Mouse (Mus musculus): Measurements from ENCODE around the gene Swap70. TPM values are rescaled to one million over a fixed set of nuclear protein-coding genes. Genes with fewer than 3 reads are reported as not detected.
A peak's percentile ranks its signal among the peaks of the same experiment; 100 is the strongest.

Swap70 gene
- polyA plus RNA-seq, 1 experiment, result 9.7 TPM

DNA sequence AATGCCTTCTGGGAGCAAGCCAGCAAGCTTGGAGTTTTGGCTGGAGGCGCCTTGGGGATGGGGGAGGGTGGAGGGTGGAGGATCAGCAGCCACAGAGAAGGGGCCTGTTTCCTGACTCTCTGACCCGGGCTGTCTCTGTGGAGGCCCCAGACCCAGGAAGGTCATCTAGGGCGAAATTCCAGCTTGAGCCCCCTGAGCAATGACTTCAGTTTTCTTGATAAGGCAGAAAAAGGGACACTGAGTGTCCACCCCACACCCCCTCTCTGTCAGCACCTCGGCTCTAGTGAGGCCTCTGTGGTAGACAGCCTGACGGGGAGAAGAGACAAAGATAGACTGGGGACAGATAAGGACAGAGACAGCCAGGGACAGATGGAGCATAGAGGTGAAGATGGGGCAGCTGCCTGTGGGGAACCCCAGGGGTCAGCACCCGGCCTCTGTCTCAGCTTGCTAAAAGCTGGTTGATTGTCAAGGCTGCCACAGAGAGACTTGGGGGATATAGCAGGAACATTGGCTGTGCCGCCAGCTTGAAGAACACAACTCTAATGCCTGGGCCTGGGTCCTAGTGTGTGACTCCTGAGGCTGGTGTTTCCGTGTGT lies 66.1 kb downstream of the Swap70 start:
- H3K4me1 ChIP-seq (ENCODE audit: control insufficient read depth, insufficient read depth, insufficient read length, low read length), result peaks cover 10% of the 10 kb centered on the region
- no peak for TF ChIP-seq POLR2A (IDR thresholded peaks at IDR 0.05; ENCODE audit: low read depth, low read length)
- TF ChIP-seq CTCF (IDR thresholded peaks at IDR 0.05; ENCODE audit: extremely low read depth, insufficient read length, insufficient replicate concordance, low read depth, low read length), result no peak
- 79% methylated on average over 8 of the region's 8 CpGs for WGBS
- no peaks in the 10 kb centered on the region for H3K27me3 ChIP-seq (ENCODE audit: control insufficient read depth, insufficient read depth, low read length)
- H3K4me3 ChIP-seq (ENCODE audit: low read depth, low read length), result no peak overlapping the region
- no peak overlapping the region for H3K27ac ChIP-seq (ENCODE audit: insufficient read depth, low read depth, low read length)
- no peaks in the 10 kb centered on the region for H3K36me3 ChIP-seq (ENCODE audit: control insufficient read depth, insufficient read depth, low read length)

DNA sequence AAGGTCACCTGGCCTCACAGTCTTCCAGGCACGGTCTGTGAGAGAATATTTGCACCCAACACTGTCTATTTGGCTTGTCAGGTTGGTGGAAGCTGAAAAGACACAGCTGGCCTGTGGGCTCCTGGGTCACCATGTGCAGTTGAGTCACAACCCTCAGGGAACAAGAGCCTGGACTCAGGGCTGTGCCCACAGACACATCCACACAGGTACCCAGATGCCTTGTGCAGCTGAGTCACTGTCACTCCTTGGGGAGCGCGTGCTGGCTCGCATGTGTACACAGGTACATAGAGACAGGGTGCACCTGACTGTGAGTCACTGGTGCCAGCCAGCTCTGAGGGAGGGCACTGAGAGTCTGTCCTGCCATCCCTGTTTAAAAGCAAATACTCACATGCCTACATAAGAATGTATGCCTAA lies 66.7 kb downstream of the Swap70 start:
- H3K4me3 ChIP-seq (ENCODE audit: low read depth, low read length), result no peak overlapping the region
- WGBS, result 63% methylated on average over 4 of the region's 4 CpGs
- H3K27me3 ChIP-seq (ENCODE audit: control insufficient read depth, insufficient read depth, low read length), result no peaks in the 10 kb centered on the region
- H3K4me1 ChIP-seq (ENCODE audit: control insufficient read depth, insufficient read depth, insufficient read length, low read length), result peaks cover 10% of the 10 kb centered on the region
- H3K27ac ChIP-seq (ENCODE audit: insufficient read depth, low read depth, low read length), result 0 out of 2 replicates have a peak overlapping the region, but pooled peaks have one; percentile 14
- TF ChIP-seq CTCF (IDR thresholded peaks at IDR 0.05; ENCODE audit: extremely low read depth, insufficient read length, insufficient replicate concordance, low read depth, low read length) (no peak), POLR2A (IDR thresholded peaks at IDR 0.05; ENCODE audit: low read depth, low read length) (no peak)
- no peaks in the 10 kb centered on the region for H3K36me3 ChIP-seq (ENCODE audit: control insufficient read depth, insufficient read depth, low read length)

DNA sequence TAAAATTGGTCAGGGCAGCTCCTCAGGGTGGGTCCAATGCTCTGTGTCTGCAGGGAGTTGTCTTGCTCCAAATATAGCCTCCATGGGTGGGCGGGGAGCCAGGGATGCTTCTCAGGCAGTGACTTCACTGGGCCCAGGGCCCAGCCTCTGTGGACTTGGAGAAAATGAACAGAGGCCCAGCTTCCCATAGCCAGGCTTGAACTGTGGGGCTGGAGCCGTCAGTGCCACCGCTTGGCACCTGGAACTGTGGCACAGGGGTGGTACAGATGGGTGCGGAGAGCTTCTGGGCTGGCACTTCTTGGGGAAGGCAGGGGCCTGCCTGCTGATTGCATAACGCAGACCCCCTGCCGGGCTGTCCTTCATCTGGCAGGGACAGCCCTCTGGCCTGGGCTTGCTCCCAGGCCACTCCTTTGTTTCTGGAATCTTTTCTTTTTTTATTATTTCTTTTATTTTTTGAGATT lies 67.2 kb downstream of the Swap70 start:
- Histone ChIP-seq H3K27me3 (ENCODE audit: control insufficient read depth, insufficient read depth, low read length) (no peaks in the 10 kb centered on the region), H3K4me1 (ENCODE audit: control insufficient read depth, insufficient read depth, insufficient read length, low read length) (peaks cover 10% of the 10 kb centered on the region), H3K4me3 (ENCODE audit: low read depth, low read length) (no peak overlapping the region), H3K27ac (ENCODE audit: insufficient read depth, low read depth, low read length) (peak overlapping the region; percentile 48; the same call in 1 of the 2 replicates), H3K36me3 (ENCODE audit: control insufficient read depth, insufficient read depth, low read length) (no peaks in the 10 kb centered on the region)
- TF ChIP-seq CTCF (IDR thresholded peaks at IDR 0.05; ENCODE audit: extremely low read depth, insufficient read length, insufficient replicate concordance, low read depth, low read length) (no peak), POLR2A (IDR thresholded peaks at IDR 0.05; ENCODE audit: low read depth, low read length) (no peak)
- 87% methylated on average over 6 of the region's 6 CpGs for WGBS

DNA sequence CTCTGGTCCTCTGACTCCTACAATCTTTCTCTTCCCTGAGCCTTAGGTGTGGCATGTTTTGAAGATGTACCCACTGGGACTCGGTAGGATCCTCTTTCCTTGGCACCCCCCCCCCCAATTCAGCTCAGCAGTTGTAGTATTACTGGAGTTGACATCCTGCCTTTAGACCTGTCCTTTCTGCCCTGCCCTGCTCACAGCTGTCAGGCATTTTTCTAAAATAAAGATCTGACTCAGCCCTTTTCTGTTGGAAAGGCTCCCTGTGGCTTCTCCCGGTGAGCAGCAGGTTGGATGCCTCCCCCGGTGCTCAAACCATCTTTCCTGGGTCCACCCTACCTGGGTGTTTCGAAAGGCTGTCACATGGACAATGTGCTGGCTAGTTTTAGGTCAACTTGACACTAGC lies 68.1 kb downstream of the Swap70 start:
- Histone ChIP-seq H3K36me3 (ENCODE audit: control insufficient read depth, insufficient read depth, low read length) (no peaks in the 10 kb centered on the region), H3K4me1 (ENCODE audit: control insufficient read depth, insufficient read depth, insufficient read length, low read length) (peaks cover 10% of the 10 kb centered on the region), H3K27me3 (ENCODE audit: control insufficient read depth, insufficient read depth, low read length) (no peaks in the 10 kb centered on the region), H3K4me3 (ENCODE audit: low read depth, low read length) (no peak overlapping the region), H3K27ac (ENCODE audit: insufficient read depth, low read depth, low read length) (no peak overlapping the region)
- TF ChIP-seq CTCF (IDR thresholded peaks at IDR 0.05; ENCODE audit: extremely low read depth, insufficient read length, insufficient replicate concordance, low read depth, low read length) (no peak), POLR2A (IDR thresholded peaks at IDR 0.05; ENCODE audit: low read depth, low read length) (no peak)
- WGBS, result 79% methylated on average over 4 of the region's 4 CpGs

DNA sequence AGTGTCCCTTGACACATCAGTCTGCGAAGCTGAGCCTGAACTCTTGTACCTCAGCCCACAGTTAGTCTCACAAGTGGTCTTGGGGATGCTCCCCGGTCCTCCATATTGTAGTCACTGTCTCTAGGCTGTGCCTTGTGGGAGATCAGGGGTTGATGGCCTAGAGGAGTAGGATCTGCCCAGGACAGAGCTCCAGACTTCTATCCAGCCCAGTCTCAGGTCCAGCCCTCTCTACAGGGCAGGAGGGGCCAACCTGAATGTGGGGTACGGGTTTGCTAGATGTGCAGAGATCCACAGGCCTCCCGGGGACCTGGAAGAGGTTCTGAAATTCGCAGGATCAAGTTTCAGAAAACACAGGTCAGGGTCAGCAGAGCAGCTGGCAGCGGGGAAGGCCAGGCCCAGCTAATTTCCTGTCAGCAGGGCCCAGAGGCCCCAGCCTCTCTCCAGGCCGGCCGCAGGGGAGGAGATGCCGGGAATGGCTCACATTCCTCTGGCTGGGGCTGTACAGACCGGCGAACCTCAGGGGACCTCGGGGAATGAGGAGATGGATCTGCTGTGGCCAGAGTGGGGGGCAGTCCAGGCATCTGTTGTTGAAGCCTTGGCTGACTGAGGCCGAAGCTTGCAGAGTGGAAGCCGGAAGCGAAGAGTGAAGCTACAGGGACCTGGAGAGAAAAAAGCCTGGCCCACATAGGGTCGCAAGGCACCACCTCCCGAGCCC lies 75.5 kb downstream of the Swap70 start:
- WGBS, result 73% methylated on average over 17 of the region's 17 CpGs
- no peak overlapping the region for H3K4me3 ChIP-seq (ENCODE audit: low read depth, low read length)
- peaks cover 19% of the 10 kb centered on the region for H3K4me1 ChIP-seq (ENCODE audit: control insufficient read depth, insufficient read depth, insufficient read length, low read length)
- TF ChIP-seq CTCF (IDR thresholded peaks at IDR 0.05; ENCODE audit: extremely low read depth, insufficient read length, insufficient replicate concordance, low read depth, low read length) (no peak), POLR2A (IDR thresholded peaks at IDR 0.05; ENCODE audit: low read depth, low read length) (no peak)
- peak overlapping the region; percentile 57 for H3K27ac ChIP-seq (ENCODE audit: insufficient read depth, low read depth, low read length)
- no peaks in the 10 kb centered on the region for H3K36me3 ChIP-seq (ENCODE audit: control insufficient read depth, insufficient read depth, low read length)
- H3K27me3 ChIP-seq (ENCODE audit: control insufficient read depth, insufficient read depth, low read length), result no peaks in the 10 kb centered on the region

DNA sequence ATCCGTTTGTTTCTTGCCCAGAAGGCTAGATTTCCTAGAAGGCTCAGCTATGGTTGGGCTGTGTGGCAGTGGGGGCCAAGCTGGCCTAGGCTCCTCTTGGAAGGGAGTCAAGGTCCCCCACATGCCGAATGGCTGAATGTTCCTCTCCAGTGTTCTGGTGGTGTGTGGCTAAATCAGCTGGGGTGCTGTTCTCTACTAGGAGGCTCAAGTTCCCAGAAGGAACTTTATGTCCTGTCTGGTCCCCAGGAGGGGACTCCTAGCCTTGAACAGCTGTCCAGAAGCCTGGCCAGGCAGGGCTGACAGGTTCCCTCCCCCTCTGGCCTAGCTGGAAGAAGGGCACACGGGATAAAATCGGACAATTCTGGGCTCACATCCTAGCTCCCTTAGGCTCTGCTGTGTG lies 76.1 kb downstream of the Swap70 start:
- WGBS, result 73% methylated on average over 4 of the region's 4 CpGs
- Histone ChIP-seq H3K4me3 (ENCODE audit: low read depth, low read length) (no peak overlapping the region), H3K36me3 (ENCODE audit: control insufficient read depth, insufficient read depth, low read length) (no peaks in the 10 kb centered on the region), H3K27ac (ENCODE audit: insufficient read depth, low read depth, low read length) (peak overlapping the region; percentile 57), H3K27me3 (ENCODE audit: control insufficient read depth, insufficient read depth, low read length) (no peaks in the 10 kb centered on the region), H3K4me1 (ENCODE audit: control insufficient read depth, insufficient read depth, insufficient read length, low read length) (peaks cover 24% of the 10 kb centered on the region)
- TF ChIP-seq POLR2A (IDR thresholded peaks at IDR 0.05; ENCODE audit: low read depth, low read length) (no peak), CTCF (IDR thresholded peaks at IDR 0.05; ENCODE audit: extremely low read depth, insufficient read length, insufficient replicate concordance, low read depth, low read length) (no peak)

DNA sequence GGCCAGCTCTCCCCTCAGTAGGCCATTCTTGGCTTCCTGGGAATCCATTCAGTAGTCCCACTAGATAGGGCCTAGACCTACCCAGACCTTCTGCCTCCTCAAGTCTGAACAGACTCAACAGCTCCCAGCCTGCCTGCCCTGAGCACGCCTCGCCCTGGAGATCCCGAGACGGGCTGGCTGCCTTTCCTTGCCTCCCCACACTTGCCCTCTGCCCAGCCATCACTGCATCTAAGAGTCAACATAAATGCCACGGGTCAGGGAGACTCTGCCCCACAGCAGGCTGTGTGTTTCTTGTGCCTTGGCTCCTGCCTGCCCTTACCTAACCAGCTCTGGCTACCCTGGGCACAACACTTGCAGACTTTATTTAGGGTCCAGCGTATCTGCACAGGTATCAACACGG lies 76.6 kb downstream of the Swap70 start:
- no peaks in the 10 kb centered on the region for H3K36me3 ChIP-seq (ENCODE audit: control insufficient read depth, insufficient read depth, low read length)
- WGBS, result 62% methylated on average over 7 of the region's 7 CpGs
- H3K4me1 ChIP-seq (ENCODE audit: control insufficient read depth, insufficient read depth, insufficient read length, low read length), result peaks cover 26% of the 10 kb centered on the region
- TF ChIP-seq POLR2A (IDR thresholded peaks at IDR 0.05; ENCODE audit: low read depth, low read length) (no peak), CTCF (IDR thresholded peaks at IDR 0.05; ENCODE audit: extremely low read depth, insufficient read length, insufficient replicate concordance, low read depth, low read length) (no peak)
- no peaks in the 10 kb centered on the region for H3K27me3 ChIP-seq (ENCODE audit: control insufficient read depth, insufficient read depth, low read length)
- H3K27ac ChIP-seq (ENCODE audit: insufficient read depth, low read depth, low read length), result peak overlapping the region; percentile 38
- no peak overlapping the region for H3K4me3 ChIP-seq (ENCODE audit: low read depth, low read length)

All from small intestine, adult 2 months (tissue).